Mouse (Mus musculus): Measurements from ENCODE around the gene Cnih4. TPM values are rescaled to one million over a fixed set of nuclear protein-coding genes. Genes with fewer than 3 reads are reported as not detected.
A peak's percentile ranks its signal among the peaks of the same experiment; 100 is the strongest.

The Cnih4 gene
- polyA plus RNA-seq, 1 experiment from 2014 or later = 105 TPM

DNA sequence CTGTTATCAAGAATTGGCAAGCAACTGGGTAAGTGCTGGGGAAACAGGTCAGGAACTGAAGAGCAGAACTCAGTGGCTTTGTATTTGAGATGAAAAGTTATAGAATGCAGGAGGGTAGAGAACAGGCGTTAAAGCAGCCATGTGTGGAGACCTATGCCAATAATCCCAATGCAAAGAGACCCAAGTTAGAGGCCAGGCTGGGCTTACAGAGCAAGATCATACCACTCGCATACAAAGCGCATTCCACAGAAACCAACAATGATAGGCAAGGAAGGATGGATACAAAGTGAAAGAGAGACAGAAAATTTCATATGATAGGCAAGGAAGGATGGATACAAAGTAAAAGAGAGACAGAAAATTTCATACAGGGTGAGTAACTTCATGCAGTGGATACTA lies 5.9 kb downstream of the Cnih4 start:
- no peak overlapping the region for H3K27ac ChIP-seq
- H3K4me1 ChIP-seq = peaks cover 12% of the 10 kb centered on the region; the same call in 1 of the 2 replicates
- no peaks in the 10 kb centered on the region for H3K9me3 ChIP-seq
- no peak overlapping the region for H3K9ac ChIP-seq
- H3K27me3 ChIP-seq = no peaks in the 10 kb centered on the region
- 0 out of 2 replicates have a peak overlapping the region, but pooled peaks have one; percentile 58 for H3K4me2 ChIP-seq
- no peak for ATAC-seq (ENCODE audit: insufficient number of reproducible peaks, low FRiP score, low TSS enrichment, low read depth)
- WGBS = 67% methylated on average over 3 of the region's 3 CpGs
- peak overlapping the region; percentile 87 for H3K4me3 ChIP-seq
- peaks cover 12% of the 10 kb centered on the region for H3K36me3 ChIP-seq

- peak; percentile 82 for ATAC-seq (ENCODE audit: insufficient number of reproducible peaks, low FRiP score, low TSS enrichment, low read depth)
- Histone ChIP-seq H3K4me1 (peaks cover 10% of the 10 kb centered on the region; the same call in 1 of the 2 replicates), H3K9me3 (no peaks in the 10 kb centered on the region), H3K36me3 (peaks cover 16% of the 10 kb centered on the region), H3K4me3 (peak overlapping the region; percentile 87), H3K27me3 (no peaks in the 10 kb centered on the region), H3K9ac (peak overlapping the region; percentile 93), H3K27ac (peak overlapping the region; percentile 87), H3K4me2 (peak overlapping the region; percentile 58)
- WGBS = under 1% methylated on average over 47 of the region's 59 CpGs
Measured at GRCm38 (mm10) chr1:181150827-181151534, 6.5 kb downstream of the Cnih4 start.

DNA sequence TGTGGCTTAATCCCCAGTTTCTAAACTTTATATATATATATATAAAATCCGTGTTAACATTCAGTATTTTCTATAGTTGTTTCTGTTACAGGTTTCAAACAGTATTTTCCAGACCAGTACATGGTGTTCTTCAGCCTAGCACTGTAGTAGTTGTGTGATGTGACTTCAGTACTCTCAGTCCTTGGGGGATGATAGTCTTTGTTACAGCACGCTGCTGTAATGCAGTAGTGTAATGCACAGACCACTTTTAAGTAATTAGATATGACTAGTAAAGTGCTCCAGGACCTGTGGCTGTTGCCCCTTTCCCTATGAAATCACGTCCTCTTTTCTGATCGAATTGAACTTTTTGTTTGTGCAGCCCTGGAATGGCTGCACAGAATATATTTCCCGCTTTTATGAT lies 7.0 kb downstream of the Cnih4 start:
- Histone ChIP-seq H3K27ac (no peak overlapping the region), H3K27me3 (no peaks in the 10 kb centered on the region), H3K4me1 (peaks cover 9% of the 10 kb centered on the region; the same call in 1 of the 2 replicates), H3K36me3 (peaks cover 17% of the 10 kb centered on the region), H3K4me2 (peak overlapping the region; percentile 58), H3K9me3 (no peaks in the 10 kb centered on the region), H3K9ac (peak overlapping the region; percentile 93; the same call in 1 of the 2 replicates), H3K4me3 (peak overlapping the region; percentile 87)
- WGBS = 28% methylated on average over 5 of the region's 5 CpGs
- no peak for ATAC-seq (ENCODE audit: insufficient number of reproducible peaks, low FRiP score, low TSS enrichment, low read depth)

GRCm38 (mm10) chr1:181167816-181168215 lies 23.3 kb downstream of the Cnih4 start:
- Histone ChIP-seq H3K9ac (no peak overlapping the region), H3K27ac (no peak overlapping the region), H3K27me3 (no peaks in the 10 kb centered on the region), H3K4me2 (no peak overlapping the region), H3K4me3 (no peak overlapping the region), H3K9me3 (no peaks in the 10 kb centered on the region), H3K36me3 (peaks cover 62% of the 10 kb centered on the region), H3K4me1 (no peaks in the 10 kb centered on the region)
- 72% methylated on average over 2 of the region's 2 CpGs for WGBS
- no peak for ATAC-seq (ENCODE audit: insufficient number of reproducible peaks, low FRiP score, low TSS enrichment, low read depth)

DNA sequence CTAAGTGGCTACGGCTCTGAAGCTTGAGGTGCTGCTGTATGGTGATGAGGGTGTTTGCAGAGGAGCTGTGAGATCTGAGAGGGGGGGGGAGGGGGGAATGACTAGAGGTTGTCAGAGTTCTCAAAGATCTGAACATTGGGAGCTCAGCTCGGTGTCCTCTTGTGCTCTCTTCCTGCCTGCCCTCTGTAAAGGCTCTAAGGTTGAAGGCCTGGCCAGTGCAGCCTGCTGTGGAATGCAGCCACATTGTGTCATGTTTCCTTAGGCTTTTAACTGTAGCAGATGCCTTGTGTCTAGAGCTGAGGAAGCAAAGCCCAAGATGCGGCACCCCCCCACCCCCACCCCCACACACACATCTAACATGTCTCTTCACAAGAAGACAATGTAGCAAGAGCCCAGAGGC lies 23.9 kb downstream of the Cnih4 start:
- Histone ChIP-seq H3K27ac (no peak overlapping the region), H3K4me3 (no peak overlapping the region), H3K27me3 (no peaks in the 10 kb centered on the region), H3K4me1 (no peaks in the 10 kb centered on the region), H3K4me2 (no peak overlapping the region), H3K9me3 (no peaks in the 10 kb centered on the region), H3K36me3 (peaks cover 59% of the 10 kb centered on the region), H3K9ac (no peak overlapping the region)
- ATAC-seq (ENCODE audit: insufficient number of reproducible peaks, low FRiP score, low TSS enrichment, low read depth) = no peak
- 77% methylated on average over 3 of the region's 3 CpGs for WGBS

- no peak for ATAC-seq (ENCODE audit: insufficient number of reproducible peaks, low FRiP score, low TSS enrichment, low read depth)
- Histone ChIP-seq H3K27ac (no peak overlapping the region), H3K4me3 (no peak overlapping the region), H3K4me1 (no peaks in the 10 kb centered on the region), H3K9me3 (no peaks in the 10 kb centered on the region), H3K27me3 (no peaks in the 10 kb centered on the region), H3K4me2 (no peak overlapping the region), H3K36me3 (peaks cover 52% of the 10 kb centered on the region), H3K9ac (no peak overlapping the region)
- WGBS = 79% methylated on average over 8 of the region's 8 CpGs
Measured at GRCm38 (mm10) chr1:181170210-181170609, 25.7 kb downstream of the Cnih4 start.

DNA sequence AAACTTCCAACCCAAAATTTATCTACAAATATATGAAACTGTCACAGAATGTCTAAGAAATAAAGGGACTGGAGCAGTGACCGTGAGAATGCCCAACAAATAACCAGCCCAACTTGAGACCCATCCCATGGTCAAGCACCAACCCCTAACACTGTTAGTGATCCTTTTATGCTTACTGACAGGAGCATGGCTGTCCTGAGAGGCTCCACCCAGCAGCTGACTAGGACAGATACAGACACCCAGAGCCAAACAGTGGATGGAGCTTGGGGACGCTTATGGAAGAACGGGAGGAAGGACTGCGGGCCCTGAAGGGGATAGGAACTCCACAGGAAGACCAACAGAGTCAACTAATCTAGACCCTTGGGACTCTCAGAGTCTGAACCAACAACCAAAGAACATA lies 44.4 kb downstream of the Cnih4 start:
- no peak overlapping the region for H3K4me3 ChIP-seq
- 97% methylated on average over 4 of the region's 4 CpGs for WGBS

GRCm38 (mm10) chr1:181199446-181199845 lies 55.0 kb downstream of the Cnih4 start:
- H3K36me3 ChIP-seq = peaks cover 73% of the 10 kb centered on the region
- no peaks in the 10 kb centered on the region for H3K27me3 ChIP-seq
- no peak for ATAC-seq (ENCODE audit: insufficient number of reproducible peaks, low FRiP score, low TSS enrichment, low read depth)
- WGBS = 93% methylated on average over 4 of the region's 4 CpGs
- no peak overlapping the region for H3K27ac ChIP-seq
- H3K4me1 ChIP-seq = no peaks in the 10 kb centered on the region
- no peak overlapping the region for H3K4me3 ChIP-seq
- H3K4me2 ChIP-seq = no peak overlapping the region
- H3K9ac ChIP-seq = no peak overlapping the region
- H3K9me3 ChIP-seq = no peaks in the 10 kb centered on the region

More for the DNA sequence above, 44.4 kb downstream of the Cnih4 start:
- no peak for ATAC-seq (ENCODE audit: insufficient number of reproducible peaks, low FRiP score, low TSS enrichment, low read depth)
- Histone ChIP-seq H3K9me3 (no peaks in the 10 kb centered on the region), H3K27ac (no peak overlapping the region), H3K9ac (no peak overlapping the region), H3K36me3 (peaks cover 78% of the 10 kb centered on the region), H3K4me2 (no peak overlapping the region), H3K4me1 (no peaks in the 10 kb centered on the region), H3K27me3 (no peaks in the 10 kb centered on the region)

DNA sequence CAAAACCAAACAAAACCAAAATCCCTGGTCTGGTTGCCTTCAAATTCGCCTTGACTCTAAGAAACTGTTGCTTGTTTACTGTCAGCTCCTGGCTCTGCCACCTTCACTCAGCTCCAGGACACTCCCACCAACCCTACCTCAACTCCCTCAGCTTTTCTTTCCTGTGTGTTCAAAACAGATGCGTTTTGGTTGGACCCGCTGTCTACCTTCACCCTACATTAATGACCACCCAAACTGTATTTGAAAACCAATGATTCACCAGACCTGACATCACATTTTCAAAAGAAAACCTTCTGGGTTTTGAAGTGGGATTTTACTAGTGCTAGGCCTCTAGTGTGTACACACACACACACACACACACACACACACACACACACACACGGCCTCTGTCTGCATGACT lies 65.7 kb downstream of the Cnih4 start:
- Histone ChIP-seq H3K4me1 (peaks cover 23% of the 10 kb centered on the region), H3K4me2 (peak overlapping the region; percentile 78), H3K4me3 (peak overlapping the region; percentile 99), H3K27me3 (no peaks in the 10 kb centered on the region), H3K36me3 (peaks cover 16% of the 10 kb centered on the region; the same call in 1 of the 2 replicates), H3K27ac (peak overlapping the region; percentile 94; the same call in 1 of the 2 replicates), H3K9me3 (no peaks in the 10 kb centered on the region), H3K9ac (peak overlapping the region; percentile 7; the same call in 1 of the 2 replicates)
- no peak for ATAC-seq (ENCODE audit: insufficient number of reproducible peaks, low FRiP score, low TSS enrichment, low read depth)
- 10% methylated on average over 4 of the region's 4 CpGs for WGBS

DNA sequence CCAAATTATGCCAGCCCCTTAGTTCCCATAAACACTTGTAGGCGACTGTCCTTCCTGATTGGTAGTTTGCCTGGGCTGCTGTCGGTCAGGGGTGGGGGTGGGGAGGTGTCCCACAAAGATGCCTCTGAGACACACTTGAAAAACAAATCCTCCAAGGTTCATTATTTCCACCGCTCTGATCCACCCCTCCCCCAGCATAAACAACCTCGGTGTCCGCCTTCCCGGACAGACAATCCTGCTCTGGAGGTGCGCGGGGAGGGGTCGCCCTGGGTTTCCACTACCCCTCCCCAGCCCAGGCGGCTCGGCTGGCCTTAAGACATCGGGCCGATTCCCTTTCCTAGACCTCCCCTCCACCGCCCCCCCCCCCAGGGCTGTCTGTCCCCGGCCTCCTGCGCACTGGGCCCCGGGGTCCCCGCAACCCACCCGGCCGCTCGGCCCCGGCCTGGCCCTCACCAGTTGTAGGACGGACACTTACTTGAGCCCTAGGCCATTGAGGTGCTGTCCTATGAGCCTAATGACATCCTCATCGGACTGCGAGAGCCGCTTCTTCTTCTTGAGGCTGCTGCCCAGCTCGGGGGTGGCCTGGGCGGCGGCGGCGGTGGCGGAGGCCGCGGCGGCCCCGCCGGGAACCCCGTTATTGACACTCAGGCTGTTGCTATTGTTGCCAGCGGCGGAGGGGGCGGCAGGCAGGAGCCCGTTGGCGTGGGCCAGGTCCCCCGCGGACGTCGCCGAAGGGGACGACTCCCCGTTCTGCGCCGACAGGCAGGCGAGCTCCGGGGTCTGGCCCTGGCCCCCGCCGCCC lies 66.3 kb downstream of the Cnih4 start:
- H3K27ac ChIP-seq = peak overlapping the region; percentile 94
- no peaks in the 10 kb centered on the region for H3K9me3 ChIP-seq
- H3K36me3 ChIP-seq = peaks cover 9% of the 10 kb centered on the region; the same call in 1 of the 2 replicates
- under 1% methylated on average over 45 of the region's 56 CpGs for WGBS
- peak overlapping the region; percentile 99 for H3K4me3 ChIP-seq
- H3K4me1 ChIP-seq = peaks cover 23% of the 10 kb centered on the region
- H3K27me3 ChIP-seq = no peaks in the 10 kb centered on the region
- ATAC-seq (ENCODE audit: insufficient number of reproducible peaks, low FRiP score, low TSS enrichment, low read depth) = peak; percentile 30; the same call in 1 of the 2 replicates
- H3K4me2 ChIP-seq = peak overlapping the region; percentile 78
- peak overlapping the region; percentile 98 for H3K9ac ChIP-seq

GRCm38 (mm10) chr1:181211403-181211919 lies 67.0 kb downstream of the Cnih4 start:
- H3K4me2 ChIP-seq = peak overlapping the region; percentile 78
- H3K4me3 ChIP-seq = peak overlapping the region; percentile 99
- no peaks in the 10 kb centered on the region for H3K9me3 ChIP-seq
- ATAC-seq (ENCODE audit: insufficient number of reproducible peaks, low FRiP score, low TSS enrichment, low read depth) = peak; percentile 46
- H3K4me1 ChIP-seq = peaks cover 23% of the 10 kb centered on the region
- H3K9ac ChIP-seq = peak overlapping the region; percentile 98
- H3K36me3 ChIP-seq = peaks cover 6% of the 10 kb centered on the region; the same call in 1 of the 2 replicates
- no peaks in the 10 kb centered on the region for H3K27me3 ChIP-seq
- WGBS = 4% methylated on average over 17 of the region's 72 CpGs
- peak overlapping the region; percentile 94 for H3K27ac ChIP-seq
